Mouse (Mus musculus) kidney, postnatal 0 days (tissue): Measurements from ENCODE around the gene Mul1. TPM values are rescaled to one million over a fixed set of nuclear protein-coding genes. Genes with fewer than 3 reads are reported as not detected.
A peak's percentile ranks its signal among the peaks of the same experiment; 100 is the strongest.

ENCODE experiments used
- ATAC-seq: fragments of 200-750 bp; cut with Nextera tagmentation; replicated peaks from 2 replicates; pipeline ENCODE4 v1.8.0; 2017; ENCODE audit warnings: low read depth, moderate number of reproducible peaks, moderate TSS enrichment, moderate library complexity; ENCODE audit not compliant: low FRiP score
- DNase-seq: peaks from one replicate; pipeline ENCODE4 v3.0.0-alpha.2; 2016; ENCODE audit warnings: low spot score
- H3K27ac ChIP-seq: fragments of 300-500 bp; sonication (generic); 2 replicates; pipeline ENCODE4 v1.5.1; 2014; ENCODE audit warnings: mild to moderate bottlenecking
- H3K27me3 ChIP-seq: fragments of 300-500 bp; sonication (generic); 2 replicates; pipeline ENCODE4 v1.6.1; 2014; ENCODE audit warnings: low read length, mixed read lengths; ENCODE audit not compliant: insufficient read depth
- H3K36me3 ChIP-seq: fragments of 300-500 bp; sonication (generic); 2 replicates; pipeline ENCODE4 v1.6.1; 2014; ENCODE audit warnings: low read length, mixed read lengths; ENCODE audit not compliant: insufficient read depth
- H3K4me1 ChIP-seq: fragments of 300-500 bp; sonication (generic); replicated peaks from 2 replicates; pipeline ENCODE4 v1.6.1; 2014; ENCODE audit warnings: antibody characterized with exemption, low read length, mixed read lengths; ENCODE audit not compliant: insufficient read depth
- H3K4me2 ChIP-seq: fragments of 300-500 bp; sonication (generic); 2 replicates; pipeline ENCODE4 v1.6.1; 2014; ENCODE audit warnings: mild to moderate bottlenecking, low read length, moderate library complexity, mixed read lengths
- H3K4me3 ChIP-seq: fragments of 300-500 bp; sonication (generic); replicated peaks from 2 replicates; pipeline ENCODE4 v1.5.1; 2014; ENCODE audit warnings: low read depth, low read length
- H3K9ac ChIP-seq: fragments of 300-500 bp; sonication (generic); 2 replicates; pipeline ENCODE4 v1.6.1; 2014; ENCODE audit warnings: low read depth, low read length
- H3K9me3 ChIP-seq: fragments of 300-500 bp; sonication (generic); replicated peaks from 2 replicates; pipeline ENCODE4 v1.6.1; 2016; ENCODE audit warnings: low read length, inconsistent platforms, mixed read lengths
- CTCF ChIP-seq: IDR thresholded peaks from 2 replicates; pipeline ENCODE4 v1.5.1; 2016; ENCODE audit warnings: antibody characterized with exemption, low read depth, mild to moderate bottlenecking, moderate library complexity
- WGBS: fragments of 180-500 bp; shearing (Covaris S2); extraction: QIAGEN DNeasy Blood & Tissue Kit; methylation state at CpG from one replicate; pipeline ENCODE4 v1.1.7; 2014; 5-methylcytosine and 5-hydroxymethylcytosine counted together
- polyA plus RNA-seq: library from polyadenylated mRNA; unstranded; fragments of >200 nt; fragmentation: Nextera tagmentation; extraction: Ambion mirVana; gene quantifications from 2 replicates; pipeline ENCODE4 v1.2.1, GENCODE M21; 2015

The Mul1 gene
- polyA plus RNA-seq, 1 experiment from 2014 or later: 23.6 TPM

DNA sequence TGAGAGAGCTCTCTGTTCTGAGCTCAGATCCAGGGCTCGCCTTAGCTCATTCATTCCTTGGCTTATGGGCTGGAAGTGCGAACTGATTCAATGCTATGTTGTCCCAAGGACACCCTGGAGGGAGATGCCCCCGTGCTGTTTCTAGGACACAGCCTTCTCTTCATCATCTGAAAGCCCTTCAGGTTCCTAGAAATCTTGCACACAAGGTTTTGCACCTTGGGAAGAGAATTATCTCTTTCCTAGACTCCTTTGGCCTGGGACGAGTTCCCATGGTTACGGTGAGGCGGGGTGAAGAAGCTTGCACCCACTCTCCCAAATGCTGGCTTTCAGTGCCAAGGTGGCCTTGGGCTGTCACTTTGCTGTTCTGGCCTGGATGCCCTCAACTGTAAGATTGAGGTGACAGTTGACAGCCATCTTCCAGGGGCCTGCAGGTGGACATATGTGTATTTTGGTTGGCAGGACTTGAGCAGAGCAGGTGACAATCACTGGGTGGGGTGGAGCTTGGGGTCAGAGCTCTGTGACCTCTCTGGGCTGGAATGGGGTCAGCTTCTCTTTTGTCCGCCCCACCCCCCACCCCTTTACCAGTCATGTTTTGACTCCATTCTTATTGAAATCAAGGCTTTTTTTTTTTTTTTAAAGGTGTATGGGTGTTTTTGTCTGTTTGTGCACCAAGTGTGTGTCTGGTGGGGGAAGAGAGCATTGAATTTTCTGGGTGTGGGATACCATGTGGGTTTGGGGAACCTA is 14.6 kb downstream of the Mul1 start:
- Histone ChIP-seq H3K4me3 (no peak overlapping the region), H3K27ac (no peak overlapping the region), H3K4me2 (no peak overlapping the region), H3K9me3 (no peaks in the 10 kb centered on the region), H3K27me3 (no peaks in the 10 kb centered on the region), H3K9ac (no peak overlapping the region), H3K4me1 (no peaks in the 10 kb centered on the region; the same call in 1 of the 2 replicates), H3K36me3 (no peaks in the 10 kb centered on the region)
- WGBS: 75% methylated on average over 7 of the region's 7 CpGs
- ATAC-seq: no peak
- no peak for TF ChIP-seq CTCF
- no peak for DNase-seq

DNA sequence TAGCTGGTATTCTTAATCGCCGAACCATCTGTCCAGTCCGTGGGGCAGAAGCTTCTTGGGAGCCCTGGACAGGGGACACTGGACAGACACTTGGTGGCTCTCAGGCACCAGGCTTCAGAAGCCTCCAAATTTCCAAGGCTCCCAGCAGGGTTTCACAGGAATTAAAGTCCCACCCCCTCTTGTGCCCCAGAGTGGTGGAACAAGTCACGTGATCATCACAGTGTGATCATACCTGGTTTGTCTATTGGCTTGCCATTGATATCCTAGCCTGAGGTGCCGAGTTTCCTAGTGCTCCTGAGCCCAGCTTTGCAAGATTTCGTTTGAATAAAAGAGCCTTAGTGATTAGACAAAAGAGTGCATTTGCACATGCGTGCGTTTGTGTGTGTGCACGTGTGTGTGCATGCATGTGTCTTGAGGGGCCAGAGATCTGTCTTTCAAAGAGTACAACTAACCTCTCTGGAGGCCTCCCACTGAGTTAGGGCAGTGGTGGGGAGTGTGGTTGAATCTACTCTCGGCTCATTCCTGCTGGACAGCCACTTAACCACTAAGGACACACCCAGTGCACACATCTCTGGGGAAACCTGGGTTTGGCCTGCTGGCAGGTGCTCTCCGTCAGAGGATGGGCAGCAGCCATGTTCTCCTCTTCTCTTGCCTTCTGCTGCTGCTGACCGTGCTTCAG is 15.3 kb downstream of the Mul1 start:
- no peak for TF ChIP-seq CTCF
- Histone ChIP-seq H3K36me3 (no peaks in the 10 kb centered on the region), H3K4me2 (no peak overlapping the region), H3K27ac (no peak overlapping the region), H3K4me1 (no peaks in the 10 kb centered on the region; the same call in 1 of the 2 replicates), H3K27me3 (no peaks in the 10 kb centered on the region), H3K4me3 (no peak overlapping the region), H3K9me3 (no peaks in the 10 kb centered on the region), H3K9ac (no peak overlapping the region)
- ATAC-seq (no peak), DNase-seq (no peak)
- WGBS: 74% methylated on average over 12 of the region's 12 CpGs

DNA sequence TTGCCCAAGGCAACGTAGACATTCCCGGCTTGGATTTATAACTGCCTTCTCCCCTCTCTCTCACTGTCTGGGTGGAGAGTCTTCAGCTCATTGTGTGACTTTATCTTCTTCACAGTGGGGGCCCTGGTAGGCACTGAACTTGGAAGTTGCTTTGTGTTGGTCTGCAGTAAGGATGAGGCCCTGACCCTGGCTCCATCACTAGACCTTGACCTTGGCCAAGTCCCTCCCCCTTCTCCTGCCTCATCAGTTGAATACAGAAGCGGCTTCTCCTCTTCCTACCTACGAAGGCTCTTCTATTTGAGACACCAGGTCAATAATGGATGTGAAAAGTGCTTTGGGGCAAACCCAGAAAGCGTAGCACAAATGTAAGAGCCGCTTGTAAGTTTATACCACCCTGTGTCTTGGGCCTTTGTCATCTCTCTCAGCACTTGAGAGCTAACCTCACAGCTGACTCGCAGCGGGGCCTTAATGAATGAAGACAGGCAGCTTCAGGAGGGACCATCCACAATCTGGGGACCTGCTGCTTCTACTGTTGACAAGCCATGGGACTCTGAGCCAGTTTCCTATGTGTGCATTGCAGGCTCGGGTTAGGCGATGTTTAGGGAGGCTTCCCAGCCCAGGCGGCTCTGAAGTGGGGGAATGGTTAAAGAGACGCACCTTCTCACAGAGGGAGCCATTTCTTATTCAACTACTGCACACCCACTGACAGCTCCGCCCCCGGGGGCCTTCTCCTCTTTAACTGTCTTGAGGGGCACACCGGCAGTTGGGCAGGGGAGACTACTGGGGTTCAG is 18.0 kb downstream of the Mul1 start:
- H3K4me2 ChIP-seq: no peak overlapping the region
- no peaks in the 10 kb centered on the region for H3K9me3 ChIP-seq
- H3K9ac ChIP-seq: no peak overlapping the region
- 47% methylated on average over 15 of the region's 15 CpGs for WGBS
- ATAC-seq (no peak), DNase-seq (no peak)
- TF ChIP-seq CTCF: no peak
- peaks cover 6% of the 10 kb centered on the region; the same call in 1 of the 2 replicates for H3K4me1 ChIP-seq
- no peak overlapping the region for H3K4me3 ChIP-seq
- 0 out of 2 replicates have a peak overlapping the region, but pooled peaks have one; percentile 42 for H3K27ac ChIP-seq
- H3K36me3 ChIP-seq: no peaks in the 10 kb centered on the region
- no peaks in the 10 kb centered on the region for H3K27me3 ChIP-seq

DNA sequence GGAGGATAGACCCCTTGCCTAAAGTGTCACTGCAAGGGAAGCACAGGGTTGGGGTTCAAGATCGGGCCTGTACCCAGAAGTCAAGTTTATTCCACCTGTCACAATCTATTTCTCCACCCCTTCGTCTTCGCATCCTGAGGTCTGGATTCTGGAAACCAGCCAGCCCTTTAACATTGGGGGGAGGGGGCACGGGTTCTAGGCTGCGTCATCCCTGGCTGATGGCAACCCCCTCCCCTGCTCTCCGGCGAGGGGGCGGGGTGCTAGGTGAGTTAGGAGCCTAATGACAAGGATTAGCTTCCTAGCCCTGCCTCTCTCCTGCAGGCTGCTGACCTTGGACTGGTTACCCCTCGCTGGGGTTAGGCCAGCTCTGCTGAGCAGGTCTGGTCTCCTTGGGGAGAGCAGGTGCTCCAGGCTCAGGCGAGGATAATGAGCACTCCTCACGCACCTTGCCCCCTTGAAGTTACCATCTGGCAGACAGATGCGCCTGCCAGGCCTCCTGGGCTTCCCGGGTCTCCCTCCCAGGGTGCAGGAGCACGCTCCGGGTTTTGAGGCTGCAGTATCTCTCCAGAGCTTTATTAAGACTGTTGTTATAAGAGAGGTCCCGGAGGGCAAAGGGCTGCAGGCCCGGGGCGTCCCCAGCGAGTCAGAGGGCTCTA is 18.8 kb downstream of the Mul1 start:
- peak; percentile 19 for ATAC-seq
- TF ChIP-seq CTCF: no peak
- H3K36me3 ChIP-seq: no peaks in the 10 kb centered on the region
- peak overlapping the region; percentile 71 for H3K4me2 ChIP-seq
- DNase-seq: no peak
- peaks cover 11% of the 10 kb centered on the region for H3K4me1 ChIP-seq
- no peaks in the 10 kb centered on the region for H3K27me3 ChIP-seq
- 19% methylated on average over 19 of the region's 19 CpGs for WGBS
- peak overlapping the region; percentile 96 for H3K9ac ChIP-seq
- H3K27ac ChIP-seq: peak overlapping the region; percentile 97
- peak overlapping the region; percentile 95 for H3K4me3 ChIP-seq
- no peaks in the 10 kb centered on the region for H3K9me3 ChIP-seq

DNA sequence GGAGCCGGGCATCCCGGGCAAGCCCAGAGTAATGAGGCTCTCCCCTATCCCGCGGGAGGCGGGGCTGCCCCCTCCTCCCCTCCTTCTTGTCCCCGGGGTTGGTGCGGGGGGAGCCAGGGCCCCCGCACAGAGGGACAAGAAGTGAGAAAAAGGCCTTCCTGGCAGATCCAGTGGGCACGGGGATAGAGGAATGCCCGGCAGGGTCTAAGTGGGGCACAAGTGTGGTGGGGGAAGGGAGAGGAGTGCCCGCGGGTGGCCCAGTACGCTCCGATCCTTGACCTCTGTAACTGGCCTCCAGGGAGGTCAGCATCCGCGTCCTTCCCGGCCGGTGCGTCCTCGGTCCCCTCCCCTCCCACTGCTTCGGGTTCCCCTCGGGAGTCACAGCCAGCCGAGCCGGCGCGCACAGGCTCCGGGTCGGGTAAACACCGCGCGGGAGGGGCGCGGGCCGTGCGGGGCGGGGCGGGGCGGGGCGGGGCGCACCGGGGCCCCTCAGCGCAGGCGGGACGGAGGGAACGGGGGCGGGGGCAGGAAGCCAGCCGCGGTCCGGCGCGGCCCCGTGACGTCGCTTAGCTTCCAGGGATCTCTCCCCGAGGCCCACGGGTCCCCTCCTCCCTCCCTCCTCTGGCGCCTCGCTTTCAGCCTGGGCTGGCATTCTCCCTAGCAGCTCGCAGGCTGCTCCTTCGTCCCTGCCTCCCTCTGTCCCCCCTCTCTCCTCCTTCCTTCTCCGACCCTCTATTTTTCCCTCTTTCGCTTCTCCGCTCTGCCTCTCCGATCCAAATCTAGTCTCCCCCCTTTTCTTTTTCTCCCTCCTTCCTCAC is 19.5 kb downstream of the Mul1 start, which contains the start of gene Camk2n1:
TSS of gene Camk2n1 (plus strand) at position 562 of the 818 bp plus-strand sequence.
- under 1% methylated on average over 40 of the region's 64 CpGs for WGBS
- H3K9ac ChIP-seq: peak within 1 kb of the TSS; percentile 96
- no peaks in the 10 kb centered on the region for H3K36me3 ChIP-seq
- peak; percentile 83 for ATAC-seq
- no peaks in the 10 kb centered on the region for H3K27me3 ChIP-seq
- peak within 1 kb of the TSS; percentile 97 for H3K27ac ChIP-seq
- peak within 1 kb of the TSS; percentile 71 for H3K4me2 ChIP-seq
- peaks cover 18% of the 10 kb centered on the region for H3K4me1 ChIP-seq
- no peak for TF ChIP-seq CTCF
- DNase-seq: peak; percentile 93
- H3K4me3 ChIP-seq: peak within 1 kb of the TSS; percentile 95
- no peaks in the 10 kb centered on the region for H3K9me3 ChIP-seq
